Mouse (Mus musculus) kidney, postnatal 0 days (tissue): ENCODE results near the gene Scube3. TPM values are rescaled to one million over a fixed set of nuclear protein-coding genes. Genes with fewer than 3 reads are reported as not detected.

Source experiments
- ATAC-seq: fragments of 200-750 bp; cut with Nextera tagmentation; replicated peaks from 2 replicates; pipeline ENCODE4 v1.8.0; 2017; ENCODE audit warnings: low read depth, moderate number of reproducible peaks, moderate TSS enrichment, moderate library complexity; ENCODE audit not compliant: low FRiP score
- DNase-seq: peaks from one replicate; pipeline ENCODE4 v3.0.0-alpha.2; 2016; ENCODE audit warnings: low spot score
- H3K27ac ChIP-seq: fragments of 300-500 bp; sonication (generic); 2 replicates; pipeline ENCODE4 v1.5.1; 2014; ENCODE audit warnings: mild to moderate bottlenecking
- H3K27me3 ChIP-seq: fragments of 300-500 bp; sonication (generic); 2 replicates; pipeline ENCODE4 v1.6.1; 2014; ENCODE audit warnings: low read length, mixed read lengths; ENCODE audit not compliant: insufficient read depth
- H3K36me3 ChIP-seq: fragments of 300-500 bp; sonication (generic); 2 replicates; pipeline ENCODE4 v1.6.1; 2014; ENCODE audit warnings: low read length, mixed read lengths; ENCODE audit not compliant: insufficient read depth
- H3K4me1 ChIP-seq: fragments of 300-500 bp; sonication (generic); replicated peaks from 2 replicates; pipeline ENCODE4 v1.6.1; 2014; ENCODE audit warnings: antibody characterized with exemption, low read length, mixed read lengths; ENCODE audit not compliant: insufficient read depth
- H3K4me2 ChIP-seq: fragments of 300-500 bp; sonication (generic); 2 replicates; pipeline ENCODE4 v1.6.1; 2014; ENCODE audit warnings: mild to moderate bottlenecking, low read length, moderate library complexity, mixed read lengths
- H3K4me3 ChIP-seq: fragments of 300-500 bp; sonication (generic); replicated peaks from 2 replicates; pipeline ENCODE4 v1.5.1; 2014; ENCODE audit warnings: low read depth, low read length
- H3K9ac ChIP-seq: fragments of 300-500 bp; sonication (generic); 2 replicates; pipeline ENCODE4 v1.6.1; 2014; ENCODE audit warnings: low read depth, low read length
- H3K9me3 ChIP-seq: fragments of 300-500 bp; sonication (generic); replicated peaks from 2 replicates; pipeline ENCODE4 v1.6.1; 2016; ENCODE audit warnings: low read length, inconsistent platforms, mixed read lengths
- CTCF ChIP-seq: IDR thresholded peaks from 2 replicates; pipeline ENCODE4 v1.5.1; 2016; ENCODE audit warnings: antibody characterized with exemption, low read depth, mild to moderate bottlenecking, moderate library complexity
- WGBS: fragments of 180-500 bp; shearing (Covaris S2); extraction: QIAGEN DNeasy Blood & Tissue Kit; methylation state at CpG from one replicate; pipeline ENCODE4 v1.1.7; 2014; 5-methylcytosine and 5-hydroxymethylcytosine counted together
- polyA plus RNA-seq: library from polyadenylated mRNA; unstranded; fragments of >200 nt; fragmentation: Nextera tagmentation; extraction: Ambion mirVana; gene quantifications from 2 replicates; pipeline ENCODE4 v1.2.1, GENCODE M21; 2015

The Scube3 gene
- polyA plus RNA-seq, 1 experiment from 2014 or later, result 14.2 TPM

GRCm38 (mm10) chr17:28144241-28144640, 2.3 kb downstream of the Scube3 start:
- peak overlapping the region; percentile 96 for H3K4me2 ChIP-seq
- peak overlapping the region; percentile 62 for H3K4me3 ChIP-seq
- H3K9me3 ChIP-seq, result no peaks in the 10 kb centered on the region
- TF ChIP-seq CTCF, result no peak
- no peak overlapping the region for H3K27ac ChIP-seq
- H3K9ac ChIP-seq, result peak overlapping the region; percentile 18; the same call in 1 of the 2 replicates
- H3K4me1 ChIP-seq, result peaks cover 33% of the 10 kb centered on the region; the same call in 1 of the 2 replicates
- no peaks in the 10 kb centered on the region for H3K36me3 ChIP-seq
- WGBS, result 29% methylated on average over 6 of the region's 6 CpGs
- H3K27me3 ChIP-seq, result no peaks in the 10 kb centered on the region
- no peak for ATAC-seq
- DNase-seq, result no peak

DNA sequence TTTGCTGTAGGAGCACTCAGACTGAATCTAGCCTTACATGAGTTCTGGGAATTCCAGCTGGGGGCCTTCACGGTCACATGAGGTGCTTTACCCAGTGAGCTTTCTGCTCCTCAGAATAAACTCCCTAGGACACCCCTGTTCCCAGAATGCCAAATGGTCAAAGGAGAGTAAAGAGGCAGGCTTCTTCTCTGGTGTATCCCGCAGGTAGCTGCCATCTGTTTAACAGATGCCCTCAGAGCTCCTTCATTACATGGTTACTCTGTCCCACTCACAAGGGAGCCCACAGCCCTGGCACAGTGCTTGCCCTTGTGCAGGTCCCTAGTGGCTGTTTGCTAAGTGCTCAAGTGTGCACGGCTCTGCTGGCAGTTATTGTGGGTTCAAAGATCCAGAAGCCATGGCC, 6.3 kb downstream of the Scube3 start:
- Histone ChIP-seq H3K4me2 (no peak overlapping the region), H3K4me3 (no peak overlapping the region), H3K36me3 (no peaks in the 10 kb centered on the region), H3K27ac (no peak overlapping the region), H3K27me3 (no peaks in the 10 kb centered on the region), H3K9ac (no peak overlapping the region), H3K4me1 (peaks cover 24% of the 10 kb centered on the region; the same call in 1 of the 2 replicates), H3K9me3 (no peaks in the 10 kb centered on the region)
- DNase-seq (no peak), ATAC-seq (no peak)
- TF ChIP-seq CTCF, result no peak
- WGBS, result 70% methylated on average over 3 of the region's 3 CpGs

GRCm38 (mm10) chr17:28149734-28150133, 7.8 kb downstream of the Scube3 start:
- peaks cover 15% of the 10 kb centered on the region; the same call in 1 of the 2 replicates for H3K4me1 ChIP-seq
- no peaks in the 10 kb centered on the region for H3K36me3 ChIP-seq
- no peak overlapping the region for H3K27ac ChIP-seq
- H3K9ac ChIP-seq, result no peak overlapping the region
- ATAC-seq, result no peak
- TF ChIP-seq CTCF, result no peak
- 72% methylated on average over 8 of the region's 8 CpGs for WGBS
- no peak for DNase-seq
- no peak overlapping the region for H3K4me2 ChIP-seq
- no peak overlapping the region for H3K4me3 ChIP-seq
- no peaks in the 10 kb centered on the region for H3K27me3 ChIP-seq
- no peaks in the 10 kb centered on the region for H3K9me3 ChIP-seq

GRCm38 (mm10) chr17:28150456-28150855, 8.5 kb downstream of the Scube3 start:
- Histone ChIP-seq H3K27me3 (no peaks in the 10 kb centered on the region), H3K27ac (no peak overlapping the region), H3K9ac (no peak overlapping the region), H3K4me3 (no peak overlapping the region), H3K36me3 (no peaks in the 10 kb centered on the region), H3K4me2 (no peak overlapping the region), H3K4me1 (peaks cover 12% of the 10 kb centered on the region; the same call in 1 of the 2 replicates), H3K9me3 (no peaks in the 10 kb centered on the region)
- DNase-seq (no peak), ATAC-seq (no peak)
- 77% methylated on average over 12 of the region's 12 CpGs for WGBS
- TF ChIP-seq CTCF, result no peak

DNA sequence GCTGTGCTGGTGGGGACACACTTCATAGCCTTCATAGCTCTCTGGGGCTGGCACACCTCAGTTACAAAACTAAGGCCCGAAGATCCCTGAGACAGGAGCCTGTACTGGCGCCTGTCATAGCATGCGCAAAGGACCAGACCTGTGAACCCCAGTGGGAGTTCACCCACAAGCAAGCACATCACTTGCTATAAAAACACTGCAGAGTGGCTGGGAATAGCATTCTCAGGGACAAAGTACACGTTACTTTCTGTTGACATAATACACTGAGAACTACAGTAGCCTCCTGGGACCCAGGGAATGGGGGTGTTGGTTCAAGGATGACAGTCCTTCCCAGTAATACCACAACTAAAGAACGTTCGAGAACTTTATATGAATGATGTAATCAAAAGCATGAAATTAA, 11.2 kb downstream of the Scube3 start:
- WGBS, result 70% methylated on average over 6 of the region's 6 CpGs
- no peak overlapping the region for H3K4me3 ChIP-seq
- no peaks in the 10 kb centered on the region for H3K4me1 ChIP-seq
- ATAC-seq, result no peak
- no peak overlapping the region for H3K27ac ChIP-seq
- no peaks in the 10 kb centered on the region for H3K9me3 ChIP-seq
- H3K9ac ChIP-seq, result no peak overlapping the region
- H3K36me3 ChIP-seq, result no peaks in the 10 kb centered on the region
- no peaks in the 10 kb centered on the region for H3K27me3 ChIP-seq
- TF ChIP-seq CTCF, result no peak
- no peak overlapping the region for H3K4me2 ChIP-seq
- no peak for DNase-seq

GRCm38 (mm10) chr17:28154970-28155369, 13.0 kb downstream of the Scube3 start:
- Histone ChIP-seq H3K9me3 (no peaks in the 10 kb centered on the region), H3K4me2 (no peak overlapping the region), H3K9ac (no peak overlapping the region), H3K4me3 (no peak overlapping the region), H3K27ac (no peak overlapping the region), H3K36me3 (0 out of 2 replicates have a peak, but pooled peaks cover 5% of the 10 kb centered on the region), H3K27me3 (no peaks in the 10 kb centered on the region), H3K4me1 (no peaks in the 10 kb centered on the region)
- 82% methylated on average over 8 of the region's 8 CpGs for WGBS
- no peak for TF ChIP-seq CTCF
- no peak for DNase-seq
- ATAC-seq, result no peak

- TF ChIP-seq CTCF, result no peak
- no peak for ATAC-seq
- Histone ChIP-seq H3K4me1 (no peaks in the 10 kb centered on the region), H3K4me3 (no peak overlapping the region), H3K4me2 (no peak overlapping the region), H3K9ac (no peak overlapping the region), H3K27me3 (no peaks in the 10 kb centered on the region), H3K9me3 (no peaks in the 10 kb centered on the region), H3K27ac (no peak overlapping the region), H3K36me3 (0 out of 2 replicates have a peak, but pooled peaks cover 5% of the 10 kb centered on the region)
- DNase-seq, result no peak
- WGBS, result 35% methylated on average over 10 of the region's 10 CpGs
Observed at GRCm38 (mm10) chr17:28160361-28160760, 18.4 kb downstream of the Scube3 start.
